Mouse (Mus musculus): ENCODE measurements around the gene Hspa1l.
"Not testable (repeated sequence)": the region's sequence is repeated elsewhere in the genome, so short reads cannot be mapped to it uniquely, and the experiment has no call there.

The Hspa1l gene

DNA sequence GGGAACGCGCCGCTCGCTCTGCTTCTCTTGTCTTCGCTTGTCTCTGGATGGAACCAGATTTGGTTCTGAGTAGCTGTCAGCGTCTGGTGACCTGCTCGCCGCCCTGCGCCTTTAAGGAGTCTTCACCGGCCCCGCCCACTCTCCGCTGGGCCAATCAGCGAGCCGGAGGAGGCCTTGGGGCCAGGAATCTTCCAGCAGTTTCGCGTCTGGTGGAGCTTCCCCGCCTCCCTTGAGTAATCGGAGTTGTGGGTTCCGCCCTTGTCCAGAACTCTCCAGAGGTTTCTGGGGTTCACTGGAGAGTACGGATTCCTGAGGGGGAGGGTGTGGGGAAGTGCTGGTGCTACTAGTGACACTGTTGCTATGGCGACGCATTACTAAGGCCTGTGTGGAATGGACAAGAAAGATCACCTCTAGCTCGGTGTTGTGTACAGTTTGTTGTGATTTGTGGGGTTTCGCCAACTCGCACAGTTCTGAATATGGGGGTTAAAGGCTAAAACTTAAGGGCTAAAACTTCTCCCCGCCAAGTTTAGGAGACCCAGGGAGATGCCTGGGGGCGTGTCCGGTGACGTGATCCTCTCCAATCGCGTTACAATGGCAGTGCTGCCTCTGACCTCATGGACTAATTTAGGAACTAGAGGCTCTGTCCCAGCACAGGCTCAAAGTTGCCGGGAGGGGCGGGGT, at the start of gene Hspa1l, which contains the start of gene Hspa1a:
Gene Hspa1l (plus strand): TSS at position 635 of the 681 bp plus-strand sequence.
Gene Hspa1a (minus strand): TSS at position 88 of the 681 bp plus-strand sequence.
- peak; percentile 82 for DNase-seq (ENCODE audit: low read depth, low spot score)

DNA sequence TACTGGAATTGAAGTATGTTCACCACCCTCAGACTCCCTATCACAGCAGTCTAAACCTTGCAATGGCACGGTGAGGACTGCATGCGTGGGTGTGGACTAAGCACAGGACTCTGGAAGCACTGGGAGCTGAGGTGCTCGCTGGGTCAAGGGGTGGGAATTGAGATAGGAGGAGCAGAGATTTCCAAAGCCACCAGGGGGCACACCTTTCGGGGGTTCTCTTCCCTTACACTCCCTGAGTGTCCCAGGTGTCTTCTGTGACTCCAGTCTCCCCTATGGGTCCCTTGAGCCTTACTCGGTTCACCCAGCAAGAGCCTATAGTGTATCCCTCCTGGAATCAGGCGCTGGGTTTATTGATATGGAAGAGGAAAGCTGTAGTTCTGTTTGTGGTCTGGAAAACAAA, 49.6 kb upstream of the Hspa1l start:
- DNase-seq (ENCODE audit: low read depth, low spot score) = no peak

DNA sequence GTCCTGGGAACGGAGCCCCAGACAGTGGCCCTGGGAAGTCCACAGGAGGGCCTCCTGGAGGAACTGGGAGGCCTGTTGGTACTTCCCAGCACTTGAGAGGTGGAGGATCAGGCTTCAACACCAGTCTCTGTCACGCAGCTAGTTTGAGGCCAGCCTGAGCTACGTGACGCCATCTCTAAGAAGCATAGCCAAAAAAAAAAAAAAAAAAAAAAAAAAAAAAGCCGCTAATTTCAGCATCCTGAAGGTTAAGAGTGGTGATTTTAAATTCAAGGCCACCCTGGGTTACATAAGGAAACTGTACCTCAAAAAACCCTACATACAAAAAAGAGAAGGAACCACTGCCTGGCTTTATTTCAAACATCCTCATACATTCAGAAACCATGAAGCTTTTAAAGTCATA, 48.2 kb upstream of the Hspa1l start:
- no peak for DNase-seq (ENCODE audit: low read depth, low spot score)

DNA sequence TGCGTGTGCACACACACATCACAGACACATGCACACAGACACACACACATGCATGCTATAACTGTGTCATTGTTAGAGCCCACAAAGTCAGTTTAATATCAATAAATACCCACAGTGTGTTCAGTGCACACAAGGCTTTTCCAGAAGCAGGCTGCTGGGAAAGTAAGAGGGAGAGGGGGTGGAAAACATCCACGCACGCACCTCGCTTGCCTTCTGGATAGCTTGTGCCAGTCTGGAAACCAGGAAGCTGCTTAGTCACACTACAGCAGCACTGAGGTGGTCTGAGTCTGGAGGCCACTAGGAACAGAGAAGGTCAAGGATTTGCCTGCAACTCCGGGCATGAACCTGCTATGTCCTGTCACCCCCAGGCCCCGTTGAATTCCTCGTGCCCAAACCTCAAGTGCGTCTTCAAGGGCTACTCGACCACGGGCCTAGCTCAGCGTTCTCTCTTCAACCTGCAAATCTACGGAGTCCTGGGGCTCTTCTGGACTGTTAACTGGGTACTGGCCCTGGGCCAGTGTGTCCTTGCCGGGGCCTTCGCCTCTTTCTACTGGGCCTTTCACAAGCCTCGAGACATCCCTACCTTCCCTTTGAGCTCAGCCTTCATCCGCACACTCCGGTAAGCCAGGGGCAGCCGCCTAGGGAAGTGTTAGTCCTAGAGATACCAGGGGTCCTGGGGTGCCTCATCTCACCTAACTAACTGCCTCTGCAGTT, 45.0 kb upstream of the Hspa1l start:
- no peak for DNase-seq (ENCODE audit: low read depth, low spot score)

DNA sequence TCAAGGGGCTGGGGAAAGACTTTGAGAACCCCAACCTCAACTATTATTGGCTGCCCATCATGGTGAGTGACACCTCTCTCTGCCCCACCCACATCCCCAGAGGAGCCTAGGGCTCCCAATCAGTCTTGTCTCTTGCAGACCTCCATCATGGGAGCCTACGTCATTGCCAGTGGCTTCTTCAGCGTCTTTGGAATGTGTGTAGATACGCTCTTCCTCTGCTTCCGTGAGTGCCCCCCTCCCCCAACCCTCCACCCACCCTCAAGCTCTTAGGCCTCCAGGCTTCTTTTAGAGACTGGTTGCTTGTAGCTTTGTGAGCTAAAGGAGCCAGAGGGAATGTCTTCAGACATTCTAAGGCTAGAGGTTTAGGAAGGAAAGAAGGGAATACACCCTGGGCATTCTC, 43.7 kb upstream of the Hspa1l start:
- no peak for DNase-seq (ENCODE audit: low read depth, low spot score)

DNA sequence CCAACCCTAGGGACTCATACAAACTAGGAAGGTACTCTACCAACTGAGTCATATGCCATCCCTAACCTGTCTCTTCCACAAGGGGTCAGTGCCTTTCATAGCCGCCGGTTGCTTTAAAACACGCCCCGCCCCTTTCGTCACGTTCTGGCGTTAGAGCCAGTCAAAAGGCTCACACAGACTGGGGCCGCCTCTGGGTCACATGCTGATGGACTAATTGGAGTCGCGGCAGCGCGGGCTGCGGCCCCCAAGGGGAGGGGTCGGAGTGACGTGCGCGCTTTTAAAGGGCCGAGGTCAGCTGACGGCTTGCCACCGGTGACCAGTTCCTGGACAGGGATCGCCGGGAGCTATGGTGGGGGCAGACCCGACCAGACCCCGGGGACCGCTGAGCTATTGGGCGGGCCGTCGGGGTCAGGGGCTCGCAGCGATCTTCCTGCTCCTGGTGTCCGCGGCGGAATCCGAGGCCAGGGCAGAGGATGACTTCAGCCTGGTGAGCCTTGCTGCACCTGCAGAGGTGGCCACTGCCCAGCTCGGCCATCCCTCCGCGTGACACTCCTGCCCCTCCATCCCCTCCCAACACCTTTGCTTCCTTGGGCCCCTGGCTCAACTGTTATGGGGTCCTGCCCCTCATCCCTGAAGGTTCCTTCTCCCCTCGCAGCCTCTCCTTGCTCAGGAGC, 41.3 kb upstream of the Hspa1l start, which contains the start of gene Neu1:
Gene Neu1 (plus strand): TSS at position 193 of the 674 bp plus-strand sequence.
- DNase-seq (ENCODE audit: low read depth, low spot score) = peak; percentile 97

DNA sequence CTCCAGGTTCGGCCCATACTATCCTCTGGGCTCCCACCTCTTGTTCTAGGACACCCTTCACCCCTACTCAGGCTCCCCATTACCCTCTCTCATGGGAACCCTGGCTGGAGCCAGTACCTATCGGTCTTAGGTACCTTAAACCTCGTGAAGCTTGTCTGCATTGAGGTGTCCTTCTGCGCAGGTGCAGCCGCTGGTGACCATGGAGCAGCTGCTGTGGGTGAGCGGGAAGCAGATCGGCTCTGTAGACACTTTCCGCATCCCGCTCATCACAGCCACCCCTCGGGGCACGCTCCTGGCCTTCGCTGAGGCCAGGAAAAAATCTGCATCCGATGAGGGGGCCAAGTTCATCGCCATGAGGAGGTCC, 40.8 kb upstream of the Hspa1l start:
- peak; percentile 64 for DNase-seq (ENCODE audit: low read depth, low spot score)

DNA sequence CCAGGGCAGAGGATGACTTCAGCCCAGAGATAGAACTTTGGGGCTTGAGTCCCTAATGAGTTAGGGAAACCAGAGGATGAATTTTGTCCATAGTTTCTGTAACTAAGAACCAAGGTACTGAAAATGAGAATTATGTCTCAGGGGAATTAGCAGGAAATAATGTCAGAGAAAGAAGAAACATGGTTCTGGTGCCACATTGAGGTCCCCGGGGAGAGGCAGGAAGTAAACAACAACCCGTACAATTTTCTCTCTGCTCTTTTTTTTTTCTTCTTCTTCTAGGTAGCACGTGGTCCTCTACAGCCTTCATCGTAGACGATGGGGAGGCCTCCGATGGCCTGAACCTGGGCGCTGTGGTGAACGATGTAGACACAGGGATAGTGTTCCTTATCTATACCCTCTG, 40.2 kb upstream of the Hspa1l start:
- DNase-seq (ENCODE audit: low read depth, low spot score) = peak; percentile 51

DNA sequence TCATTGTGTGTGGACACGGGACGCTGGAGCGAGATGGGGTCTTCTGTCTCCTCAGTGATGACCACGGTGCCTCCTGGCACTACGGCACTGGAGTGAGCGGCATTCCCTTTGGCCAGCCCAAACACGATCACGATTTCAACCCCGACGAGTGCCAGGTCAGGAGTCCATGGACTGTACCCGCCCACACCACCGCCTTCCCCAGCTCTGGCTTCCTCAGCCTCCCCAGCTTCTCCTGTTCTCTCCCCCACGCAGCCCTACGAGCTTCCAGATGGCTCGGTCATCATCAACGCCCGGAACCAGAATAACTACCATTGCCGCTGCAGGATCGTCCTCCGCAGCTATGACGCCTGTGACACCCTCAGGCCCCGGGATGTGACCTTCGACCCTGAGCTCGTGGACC, 38.5 kb upstream of the Hspa1l start:
- no peak for DNase-seq (ENCODE audit: low read depth, low spot score)

DNA sequence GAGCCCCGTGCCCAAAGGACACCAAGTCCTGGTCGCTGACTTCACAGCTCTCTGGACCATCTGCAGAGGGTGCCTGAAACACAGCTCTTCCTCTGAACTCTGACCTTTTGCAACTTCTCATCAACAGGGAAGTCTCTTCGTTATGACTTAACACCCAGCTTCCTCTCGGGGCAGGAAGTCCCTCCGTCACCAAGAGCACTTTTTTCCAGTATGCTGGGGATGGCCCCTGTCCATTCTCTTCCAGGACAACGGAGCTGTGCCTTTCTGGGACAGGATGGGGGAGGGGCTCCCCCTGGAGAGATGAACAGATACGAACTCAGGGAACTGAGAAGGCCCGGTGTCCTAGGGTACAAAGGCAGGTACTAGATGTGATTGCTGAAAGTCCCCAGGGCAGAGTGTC, 37.7 kb upstream of the Hspa1l start:
- DNase-seq (ENCODE audit: low read depth, low spot score) = no peak

DNA sequence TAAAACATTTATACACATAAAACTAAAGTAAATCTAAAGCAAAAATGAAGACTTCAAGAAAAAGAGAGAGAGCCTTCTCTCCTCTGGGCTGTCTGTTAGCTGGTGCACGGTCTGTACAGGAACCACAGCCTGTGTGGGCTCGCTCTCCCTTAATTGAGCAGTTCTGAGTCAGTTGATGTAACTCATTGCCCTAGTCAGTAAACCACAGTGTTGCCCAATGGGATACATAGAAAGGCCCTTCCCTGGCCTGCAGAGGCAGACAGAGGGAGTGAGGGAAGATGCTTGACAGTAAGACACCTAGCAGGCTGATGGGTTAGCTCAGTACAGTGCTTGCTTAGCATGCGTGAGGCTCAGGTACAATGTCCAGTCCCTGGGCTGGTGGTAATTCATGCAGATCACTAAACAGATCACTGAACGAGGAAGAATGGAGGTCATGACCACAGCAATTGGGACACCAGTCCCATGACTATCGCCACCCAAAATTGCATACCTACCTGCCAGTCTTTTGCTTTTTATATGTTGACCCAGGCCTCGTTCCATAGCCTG, 34.5 kb upstream of the Hspa1l start:
- no peak for DNase-seq (ENCODE audit: low read depth, low spot score)

DNA sequence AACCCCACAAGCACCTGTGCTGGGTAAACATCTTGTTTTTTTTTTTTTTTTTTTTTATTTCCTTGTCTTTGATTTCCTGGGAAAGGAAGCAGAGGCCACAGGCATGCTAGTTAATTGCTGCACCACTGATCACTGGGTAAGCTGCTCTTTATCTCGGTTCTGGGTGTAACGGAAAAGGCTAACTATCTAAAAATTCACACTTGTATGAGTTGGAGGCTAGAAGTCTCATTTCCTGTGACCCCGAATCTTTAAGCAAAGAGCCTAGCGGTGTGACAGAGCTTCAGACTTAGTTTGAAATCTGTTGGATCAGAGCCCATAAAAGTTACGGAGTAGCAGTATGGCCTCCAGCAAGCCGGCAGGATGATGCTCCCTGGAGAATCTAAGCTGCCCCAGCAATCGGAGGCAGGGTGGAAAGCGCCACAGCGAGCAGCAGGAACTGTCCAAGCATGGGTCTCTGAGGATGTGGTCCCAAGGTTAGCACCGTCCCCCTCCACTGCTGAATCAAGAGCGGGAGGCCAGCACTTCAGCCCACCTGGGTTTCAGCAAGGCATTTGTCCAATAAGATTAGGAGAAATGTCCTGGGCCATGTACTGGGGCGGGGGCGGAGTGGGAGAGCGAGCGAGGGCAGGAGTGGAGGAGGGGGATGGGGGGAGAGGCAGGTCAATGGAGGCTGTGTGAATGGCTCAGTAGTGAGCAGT, 31.0 kb upstream of the Hspa1l start:
- no peak for DNase-seq (ENCODE audit: low read depth, low spot score)

DNA sequence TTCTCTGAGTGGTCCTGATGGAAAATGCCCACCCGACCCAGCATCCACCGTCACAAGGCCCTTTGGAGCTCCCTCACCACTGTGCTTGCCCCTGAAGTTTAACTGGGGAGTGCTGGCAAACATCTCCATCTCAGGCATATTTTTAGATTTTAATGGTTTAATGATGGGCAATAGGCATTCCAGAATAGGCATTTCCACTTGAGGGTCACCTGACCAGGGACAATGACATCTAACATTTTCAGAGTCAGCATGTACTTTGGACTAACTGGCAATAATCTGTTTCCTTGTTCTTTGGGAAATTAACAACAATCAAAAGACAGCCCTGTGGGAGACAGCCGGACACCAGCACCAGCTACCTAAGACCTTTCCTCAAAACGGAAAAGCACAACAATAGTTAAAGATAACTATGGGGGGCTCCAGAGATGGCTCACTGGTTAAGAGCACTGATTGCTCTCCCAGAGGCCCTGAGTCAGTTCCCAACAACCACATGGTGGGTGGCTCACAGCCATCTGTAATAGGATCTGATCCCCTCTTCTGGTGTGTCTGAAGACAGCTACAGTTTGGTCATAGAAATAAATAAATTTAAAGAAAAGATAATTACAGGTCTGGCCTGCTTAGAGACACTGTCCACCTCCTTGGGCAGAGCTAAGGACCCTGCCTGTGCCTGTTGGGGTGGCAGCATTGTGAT, 29.2 kb upstream of the Hspa1l start:
- no peak for DNase-seq (ENCODE audit: low read depth, low spot score)

DNA sequence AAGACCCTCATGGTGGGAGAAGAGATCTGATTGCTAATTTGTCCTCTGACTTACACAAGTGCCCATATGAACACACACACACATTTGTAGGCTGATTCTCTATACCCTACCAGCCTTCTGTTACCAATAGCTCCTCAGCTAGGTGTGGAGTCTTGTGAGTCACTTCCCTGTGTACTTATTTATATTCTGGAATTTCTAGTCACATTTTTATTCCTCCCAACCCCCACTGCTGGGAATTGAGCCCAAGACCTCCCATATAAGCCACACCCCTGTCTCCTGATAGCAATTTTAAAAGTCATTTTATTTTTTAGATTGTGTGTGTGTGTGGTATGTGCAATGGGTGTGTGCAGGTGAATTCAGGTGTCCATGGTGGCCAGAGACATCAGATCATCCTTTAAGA, 28.1 kb upstream of the Hspa1l start:
- no peak for DNase-seq (ENCODE audit: low read depth, low spot score)

DNA sequence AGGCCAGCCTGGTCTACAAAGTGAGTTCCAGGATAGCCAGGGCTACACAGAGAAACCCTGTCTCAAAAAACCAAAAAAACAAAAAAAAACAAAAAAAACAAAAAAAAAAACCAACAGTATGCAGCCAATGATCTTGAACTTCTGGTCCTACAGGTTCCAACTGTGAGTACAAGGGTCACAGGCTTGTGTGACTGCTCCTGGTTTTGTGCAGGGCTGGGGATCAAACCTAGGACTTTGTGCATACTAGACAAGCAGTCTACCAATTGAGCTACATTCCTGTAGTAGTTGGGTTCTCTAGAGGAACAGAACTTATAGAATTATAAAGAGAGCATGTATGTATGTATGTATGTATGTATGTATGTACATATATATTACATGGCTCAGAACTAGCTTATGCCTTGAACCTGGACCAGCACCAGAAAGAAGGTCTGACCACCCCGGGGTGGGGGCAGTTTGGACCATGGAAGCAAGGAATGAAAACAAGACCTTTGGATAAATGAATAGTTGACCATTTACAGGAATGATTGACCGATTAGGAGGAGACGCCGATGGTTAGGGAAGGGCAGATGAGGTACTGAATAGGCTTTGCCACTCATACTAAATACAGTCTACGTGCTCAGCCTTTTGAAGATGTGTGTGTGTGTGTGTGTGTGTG, 25.9 kb upstream of the Hspa1l start:
- no peak for DNase-seq (ENCODE audit: low read depth, low spot score)

DNA sequence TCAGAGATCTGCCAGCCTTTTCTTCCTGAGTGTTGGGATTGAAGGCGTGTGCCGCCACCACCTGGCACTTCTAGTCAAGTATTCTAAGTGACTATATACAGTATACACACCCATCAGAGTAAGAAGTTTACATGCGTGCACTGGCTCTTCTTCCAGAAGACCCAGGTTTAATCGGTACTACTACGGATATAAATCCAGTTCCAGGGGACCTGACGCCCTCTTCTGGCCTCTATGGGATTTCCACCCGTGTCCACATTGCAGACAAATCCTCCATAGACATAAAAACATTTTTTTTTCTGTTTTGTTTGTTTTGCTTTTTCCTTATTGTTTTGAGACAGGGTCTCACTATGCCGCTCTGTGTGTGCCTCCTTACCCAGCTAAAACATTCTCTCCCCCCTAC, 24.9 kb upstream of the Hspa1l start:
- DNase-seq (ENCODE audit: low read depth, low spot score) = no peak

DNA sequence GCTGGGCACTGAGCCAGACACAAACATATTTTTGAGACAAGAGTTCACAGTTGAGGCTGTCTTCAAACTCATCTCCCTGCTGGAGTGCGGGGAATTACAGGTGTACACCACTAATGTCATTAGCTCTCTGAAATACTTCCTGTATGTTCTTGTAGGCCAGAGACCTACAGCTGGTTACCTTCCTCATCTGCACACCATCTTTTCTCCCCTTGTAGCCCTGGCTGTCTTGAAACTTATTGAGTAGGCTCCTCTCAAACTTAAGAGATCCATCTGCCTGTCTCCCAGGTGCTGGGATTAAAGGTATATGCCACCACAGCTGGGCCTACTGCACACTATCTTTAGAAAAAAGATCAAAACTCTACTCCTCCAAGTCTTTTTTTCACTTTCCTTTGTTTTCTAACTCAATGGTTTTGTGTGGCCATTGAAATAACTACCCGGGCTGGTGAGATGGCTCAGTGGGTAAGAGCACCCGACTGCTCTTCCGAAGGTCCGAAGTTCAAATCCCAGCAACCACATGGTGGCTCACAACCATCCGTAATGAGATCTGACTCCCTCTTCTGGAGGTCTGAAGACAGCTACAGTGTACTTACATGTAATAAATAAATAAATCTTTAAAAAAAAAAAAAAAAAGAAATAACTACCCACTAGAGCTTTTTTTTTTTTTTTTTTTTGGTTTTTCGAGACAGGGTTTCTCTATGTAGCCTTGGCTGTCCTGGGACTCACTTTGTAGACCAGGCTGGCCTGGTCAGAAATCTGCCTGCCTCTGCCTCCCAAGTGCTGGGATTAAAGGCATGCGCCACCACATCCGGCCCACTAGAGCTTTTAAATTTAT, 23.6 kb upstream of the Hspa1l start:
- not testable (repeated sequence) for DNase-seq (ENCODE audit: low read depth, low spot score)

DNA sequence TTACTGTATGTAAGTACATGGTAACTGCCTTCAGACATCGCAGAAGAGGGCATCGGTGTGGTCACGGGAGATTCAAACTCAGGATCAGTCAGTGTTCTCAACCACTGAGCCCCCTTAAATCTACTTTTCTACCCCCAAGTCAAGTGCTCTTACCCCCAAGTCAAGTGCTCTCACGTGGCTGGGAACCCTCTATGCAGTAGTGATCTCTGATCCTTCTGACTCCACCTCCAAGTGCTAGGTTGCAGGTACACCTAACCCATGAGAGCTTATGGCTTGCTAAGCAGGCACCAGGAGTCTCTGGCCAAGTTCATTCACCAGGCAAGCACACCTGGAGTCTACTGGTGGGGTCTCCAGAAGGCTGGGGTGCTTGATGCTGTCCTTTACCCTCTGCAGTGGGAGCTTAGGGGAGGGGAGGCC, 22.9 kb upstream of the Hspa1l start:
- DNase-seq (ENCODE audit: low read depth, low spot score) = no peak

DNA sequence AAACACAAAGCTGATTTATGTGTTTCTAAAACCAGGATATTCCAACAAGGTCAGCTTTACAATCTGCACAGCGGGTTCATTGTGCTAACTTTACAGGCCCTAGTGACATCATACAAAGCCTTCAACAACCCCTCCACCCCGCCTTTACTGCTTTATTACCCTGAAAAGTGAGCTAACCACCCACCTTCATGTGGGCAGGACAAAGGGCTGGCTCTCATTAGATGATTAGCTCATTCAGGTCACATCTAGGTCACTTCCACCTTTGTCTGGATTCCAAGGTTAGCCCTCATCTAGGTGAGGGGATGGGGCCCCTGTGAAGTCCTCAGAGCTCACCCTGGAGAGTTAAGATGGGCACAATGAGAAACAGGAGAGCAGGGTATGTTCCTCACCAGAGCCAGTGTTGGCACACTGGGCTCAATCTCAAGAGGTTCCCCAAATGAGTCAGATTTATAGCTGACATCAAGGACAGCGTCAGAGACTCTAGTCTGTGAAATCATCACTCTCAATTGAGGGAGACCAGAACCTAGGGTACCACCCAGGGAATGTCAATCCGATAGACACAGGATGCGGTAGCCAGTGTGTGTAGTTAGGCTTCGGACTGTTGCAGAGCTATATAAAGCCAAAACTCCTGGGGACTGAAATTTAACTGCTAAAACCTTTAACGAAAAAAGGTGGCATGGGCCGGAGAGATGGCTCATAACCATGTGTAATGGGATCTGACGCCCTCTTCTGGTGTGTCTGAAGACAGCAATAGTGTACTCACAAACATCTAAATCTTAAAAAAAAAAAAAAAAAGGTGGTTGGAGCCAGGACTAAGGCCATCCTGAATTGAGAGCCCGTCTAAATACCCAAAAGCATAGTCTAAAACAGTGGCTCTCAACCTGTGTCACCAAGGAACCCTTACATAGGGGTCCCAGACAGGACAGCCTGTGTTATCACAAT, 21.7 kb upstream of the Hspa1l start:
- DNase-seq (ENCODE audit: low read depth, low spot score) = no peak

Data from CD4-positive helper T cell, adult 2 months (primary cell).